Mouse (Mus musculus): ENCODE data around the gene Hs1bp3. TPM values are rescaled to one million over a fixed set of nuclear protein-coding genes. Genes with fewer than 3 reads are reported as not detected.
A peak's percentile ranks its signal among the peaks of the same experiment; 100 is the strongest.

Gene Hs1bp3
- polyA plus RNA-seq, 1 experiment from 2014 or later, result 11.3 TPM

DNA sequence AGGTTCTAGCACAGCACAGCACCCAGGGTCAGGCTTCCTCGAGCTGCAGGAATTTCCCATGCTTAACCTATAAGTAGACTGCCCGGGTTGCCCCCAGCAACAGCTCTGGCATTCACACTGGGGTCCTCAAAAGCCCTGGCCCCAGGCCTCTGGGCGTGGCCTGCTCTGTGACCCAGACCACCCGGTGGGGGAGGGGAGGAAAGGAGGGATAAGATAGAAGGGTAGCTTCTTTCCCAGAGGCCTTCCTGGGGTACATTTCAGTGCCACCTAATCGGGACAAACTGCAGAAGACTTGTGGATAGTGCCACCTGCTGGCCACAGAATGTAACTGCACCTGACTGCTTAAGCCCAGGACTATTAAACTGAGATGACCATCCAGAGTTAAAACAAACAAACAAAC, 6.8 kb upstream of the Hs1bp3 start:
- Histone ChIP-seq H3K27ac (replicated peaks) (no peak overlapping the region), H3K27me3 (peaks cover 68% of the 10 kb centered on the region)
- 2% methylated on average over 5 of the region's 5 CpGs for WGBS

DNA sequence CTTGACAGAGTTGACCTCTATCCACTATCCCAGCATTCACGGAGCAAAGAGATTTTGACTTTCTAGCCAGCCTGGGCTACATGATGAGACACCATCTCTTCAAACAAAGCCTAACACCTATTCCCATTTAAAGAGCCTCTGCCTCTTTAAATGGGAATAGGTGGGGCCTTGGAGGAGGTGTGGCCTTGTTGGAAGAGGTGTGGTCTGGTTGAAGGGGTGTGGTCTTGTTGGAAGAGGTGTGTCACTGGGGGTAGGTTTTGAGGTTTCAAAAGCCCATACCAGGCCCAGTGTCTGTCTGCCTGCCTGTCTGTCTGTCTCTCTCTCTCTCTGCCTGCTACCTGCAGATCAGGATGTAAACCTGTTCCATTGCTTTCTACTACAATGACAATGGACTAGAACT, 6.3 kb upstream of the Hs1bp3 start:
- H3K9ac ChIP-seq (replicated peaks), result no peak overlapping the region
- H3K4me2 ChIP-seq (replicated peaks), result no peak overlapping the region
- peaks cover 68% of the 10 kb centered on the region for H3K27me3 ChIP-seq
- no peaks in the 10 kb centered on the region for H3K36me3 ChIP-seq
- WGBS, result 67% methylated on average over 1 of the region's 1 CpGs
- no peak overlapping the region for H3K27ac ChIP-seq (replicated peaks)
- peaks cover 7% of the 10 kb centered on the region; the same call in 1 of the 2 replicates for H3K4me1 ChIP-seq
- H3K9me3 ChIP-seq, result no peaks in the 10 kb centered on the region
- H3K4me3 ChIP-seq, result no peak overlapping the region
- no peak for ATAC-seq (ENCODE audit: low FRiP score, low read depth)

More for the DNA sequence above, 6.8 kb upstream of the Hs1bp3 start:
- peak; percentile 65 for ATAC-seq (ENCODE audit: low FRiP score, low read depth)
- H3K4me2 ChIP-seq (replicated peaks), result peak overlapping the region; percentile 10; the same call in 1 of the 2 replicates
- H3K4me3 ChIP-seq, result no peak overlapping the region
- H3K9me3 ChIP-seq, result no peaks in the 10 kb centered on the region
- H3K36me3 ChIP-seq, result no peaks in the 10 kb centered on the region
- peaks cover 11% of the 10 kb centered on the region for H3K4me1 ChIP-seq
- no peak overlapping the region for H3K9ac ChIP-seq (replicated peaks)

- Histone ChIP-seq H3K27ac (replicated peaks) (no peak overlapping the region), H3K4me1 (peaks cover 4% of the 10 kb centered on the region; the same call in 1 of the 2 replicates), H3K36me3 (no peaks in the 10 kb centered on the region), H3K4me3 (no peak overlapping the region), H3K4me2 (replicated peaks) (no peak overlapping the region), H3K27me3 (peaks cover 45% of the 10 kb centered on the region), H3K9me3 (no peaks in the 10 kb centered on the region), H3K9ac (replicated peaks) (no peak overlapping the region)
- ATAC-seq (ENCODE audit: low FRiP score, low read depth), result no peak
- 39% methylated on average over 17 of the region's 17 CpGs for WGBS
Measured at GRCm38 (mm10) chr12:8310992-8311391, 2.2 kb upstream of the Hs1bp3 start.

GRCm38 (mm10) chr12:8312266-8312665, 966 bp upstream of the Hs1bp3 start:
- Histone ChIP-seq H3K36me3 (no peaks in the 10 kb centered on the region), H3K9ac (replicated peaks) (no peak overlapping the region), H3K4me2 (replicated peaks) (no peak overlapping the region), H3K4me3 (no peak overlapping the region), H3K27ac (replicated peaks) (no peak overlapping the region), H3K4me1 (0 out of 2 replicates have a peak, but pooled peaks cover 4% of the 10 kb centered on the region), H3K27me3 (peaks cover 41% of the 10 kb centered on the region), H3K9me3 (no peaks in the 10 kb centered on the region)
- 83% methylated on average over 4 of the region's 4 CpGs for WGBS
- no peak for ATAC-seq (ENCODE audit: low FRiP score, low read depth)

DNA sequence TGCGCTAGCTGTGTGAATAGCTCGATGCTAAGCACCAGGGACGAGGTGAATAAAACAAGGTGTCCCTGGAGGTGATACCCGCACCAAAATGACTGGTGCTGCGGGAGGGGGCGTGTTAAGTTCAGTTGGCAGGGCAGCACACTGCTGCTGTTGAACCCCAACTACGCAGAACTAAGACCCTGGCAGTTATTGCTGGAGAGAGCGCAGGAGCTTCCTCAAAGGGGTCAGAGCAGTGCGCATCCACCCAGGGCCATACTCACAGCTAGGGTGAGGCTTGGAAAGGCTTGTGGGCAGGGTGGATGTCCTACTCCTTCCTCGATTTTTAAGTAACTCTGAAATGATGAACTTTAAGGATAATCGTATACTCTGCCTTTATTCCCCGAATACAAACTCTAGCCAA, 541 bp downstream of the Hs1bp3 start:
- peak overlapping the region; percentile 59 for H3K9ac ChIP-seq (replicated peaks)
- peak; percentile 36 for ATAC-seq (ENCODE audit: low FRiP score, low read depth)
- peak overlapping the region; percentile 56 for H3K4me3 ChIP-seq
- H3K27ac ChIP-seq (replicated peaks), result no peak overlapping the region
- H3K36me3 ChIP-seq, result 0 out of 2 replicates have a peak, but pooled peaks cover 9% of the 10 kb centered on the region
- peaks cover 41% of the 10 kb centered on the region for H3K27me3 ChIP-seq
- 23% methylated on average over 12 of the region's 12 CpGs for whole genome bisulfite sequencing
- peak overlapping the region; percentile 66 for H3K4me2 ChIP-seq (replicated peaks)
- 0 out of 2 replicates have a peak, but pooled peaks cover 4% of the 10 kb centered on the region for H3K4me1 ChIP-seq
- H3K9me3 ChIP-seq, result no peaks in the 10 kb centered on the region

DNA sequence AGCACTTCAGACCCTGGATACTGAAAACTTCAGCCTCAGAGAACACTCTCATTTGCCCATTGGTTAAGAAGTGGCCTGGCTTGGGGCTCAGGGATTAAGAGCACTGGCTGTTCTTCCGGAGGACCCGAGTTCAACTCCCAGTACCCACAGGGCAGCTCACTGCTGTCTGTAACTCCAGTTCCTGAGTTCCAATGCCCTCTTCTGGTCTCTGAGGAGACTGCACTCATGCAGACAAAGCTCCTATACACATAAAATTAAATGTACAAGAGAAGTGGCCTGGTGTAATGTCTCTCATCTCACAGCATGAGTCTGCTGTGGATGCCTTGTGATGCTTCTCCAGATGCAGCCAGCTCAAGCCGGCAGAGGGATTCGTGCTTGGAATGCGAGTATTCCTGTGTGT, 3.3 kb downstream of the Hs1bp3 start:
- H3K4me1 ChIP-seq, result 0 out of 2 replicates have a peak, but pooled peaks cover 4% of the 10 kb centered on the region
- no peak overlapping the region for H3K4me2 ChIP-seq (replicated peaks)
- no peak overlapping the region for H3K4me3 ChIP-seq
- peaks cover 21% of the 10 kb centered on the region for H3K27me3 ChIP-seq
- H3K9ac ChIP-seq (replicated peaks), result no peak overlapping the region
- H3K36me3 ChIP-seq, result 0 out of 2 replicates have a peak, but pooled peaks cover 15% of the 10 kb centered on the region
- H3K27ac ChIP-seq (replicated peaks), result no peak overlapping the region
- H3K9me3 ChIP-seq, result no peaks in the 10 kb centered on the region
- no peak for ATAC-seq (ENCODE audit: low FRiP score, low read depth)
- WGBS, result 89% methylated on average over 5 of the region's 5 CpGs

- Histone ChIP-seq H3K27ac (replicated peaks) (no peak overlapping the region), H3K27me3 (no peaks in the 10 kb centered on the region), H3K4me1 (no peaks in the 10 kb centered on the region), H3K36me3 (peaks cover 24% of the 10 kb centered on the region; the same call in 1 of the 2 replicates), H3K9me3 (no peaks in the 10 kb centered on the region), H3K4me2 (replicated peaks) (no peak overlapping the region), H3K4me3 (no peak overlapping the region), H3K9ac (replicated peaks) (no peak overlapping the region)
- ATAC-seq (ENCODE audit: low FRiP score, low read depth), result peak; percentile 50
- WGBS, result 44% methylated on average over 5 of the region's 5 CpGs
Measured at GRCm38 (mm10) chr12:8320084-8320713, 7.0 kb downstream of the Hs1bp3 start.

DNA sequence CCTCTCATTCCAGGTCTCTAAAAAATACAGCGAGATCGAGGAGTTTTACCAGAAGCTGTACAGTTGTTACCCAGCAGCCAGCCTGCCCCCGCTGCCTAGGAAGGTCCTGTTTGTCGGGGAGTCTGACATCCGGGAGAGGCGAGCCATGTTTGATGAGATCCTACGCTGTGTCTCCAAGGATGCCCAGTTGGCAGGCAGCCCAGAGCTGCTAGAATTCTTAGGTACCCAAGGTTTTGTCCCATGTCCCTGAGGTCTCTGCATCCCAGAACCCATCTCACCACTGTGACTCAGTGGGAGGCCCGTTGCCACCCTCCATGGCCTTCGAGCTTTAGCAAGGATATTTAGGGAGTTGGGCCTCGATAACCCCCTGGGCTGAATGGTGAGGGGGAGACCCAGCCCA, 8.3 kb downstream of the Hs1bp3 start:
- Histone ChIP-seq H3K4me2 (replicated peaks) (no peak overlapping the region), H3K4me1 (no peaks in the 10 kb centered on the region), H3K36me3 (peaks cover 24% of the 10 kb centered on the region; the same call in 1 of the 2 replicates), H3K27ac (replicated peaks) (no peak overlapping the region), H3K9me3 (no peaks in the 10 kb centered on the region), H3K9ac (replicated peaks) (no peak overlapping the region), H3K4me3 (no peak overlapping the region), H3K27me3 (no peaks in the 10 kb centered on the region)
- no peak for ATAC-seq (ENCODE audit: low FRiP score, low read depth)
- 94% methylated on average over 10 of the region's 10 CpGs for WGBS

DNA sequence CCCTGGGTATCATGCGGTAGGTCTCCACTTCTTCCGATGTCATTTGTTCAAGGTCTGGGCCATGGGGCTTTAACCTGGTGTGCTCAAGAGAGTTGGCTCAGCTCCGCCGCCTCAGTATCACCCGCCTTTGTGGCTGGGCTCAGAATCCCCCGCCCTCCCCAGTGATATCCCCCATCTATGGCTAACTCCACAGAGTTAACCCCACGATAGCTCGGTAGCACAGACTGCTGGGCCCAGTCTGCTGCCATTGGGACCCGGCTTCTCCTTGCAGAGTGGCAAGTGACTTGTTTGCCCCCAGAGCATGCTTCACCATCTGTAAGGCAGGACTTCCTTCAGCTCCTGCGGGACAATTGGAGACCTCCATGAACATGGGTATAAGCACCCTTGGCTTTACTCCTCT, 10.9 kb downstream of the Hs1bp3 start:
- 85% methylated on average over 10 of the region's 10 CpGs for WGBS
- ATAC-seq (ENCODE audit: low FRiP score, low read depth), result no peak
- H3K4me2 ChIP-seq (replicated peaks), result no peak overlapping the region
- no peak overlapping the region for H3K4me3 ChIP-seq
- peaks cover 8% of the 10 kb centered on the region for H3K4me1 ChIP-seq
- H3K9me3 ChIP-seq, result no peaks in the 10 kb centered on the region
- peaks cover 18% of the 10 kb centered on the region; the same call in 1 of the 2 replicates for H3K36me3 ChIP-seq
- H3K27ac ChIP-seq (replicated peaks), result no peak overlapping the region
- H3K27me3 ChIP-seq, result no peaks in the 10 kb centered on the region
- no peak overlapping the region for H3K9ac ChIP-seq (replicated peaks)

DNA sequence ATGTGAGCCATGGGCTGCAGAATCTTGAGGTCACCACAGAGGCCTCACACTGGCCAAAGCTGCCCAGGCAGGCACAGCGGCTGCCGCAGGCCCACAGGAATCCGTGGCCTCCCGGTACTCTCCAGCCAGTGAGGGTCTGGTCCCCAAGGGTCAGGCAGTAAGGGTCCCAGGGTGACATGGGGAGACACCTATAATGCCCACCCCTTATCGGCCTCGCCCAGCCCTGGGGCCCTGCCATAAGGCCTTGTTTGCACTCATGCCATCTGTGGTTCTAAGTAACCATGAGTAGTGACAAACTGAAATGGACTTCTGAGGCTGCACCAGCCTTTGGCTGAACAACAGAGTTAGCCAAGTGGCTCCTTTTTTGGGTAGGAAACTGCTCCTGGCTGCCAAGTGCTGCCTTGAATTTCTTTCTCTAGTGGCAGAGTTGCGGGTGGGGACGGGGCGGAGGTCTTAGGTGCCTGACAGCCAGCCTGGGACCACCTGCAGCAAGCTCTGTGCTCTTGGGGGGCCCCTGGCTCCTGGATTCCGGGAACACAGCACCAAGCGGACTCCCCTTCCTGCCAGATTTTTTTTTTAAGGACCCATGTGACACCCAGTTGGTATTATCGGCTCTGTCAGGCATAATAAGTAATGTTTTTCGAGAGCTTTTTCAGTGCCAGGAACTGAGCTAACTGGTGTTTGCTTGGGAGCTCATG, 12.2 kb downstream of the Hs1bp3 start:
- peaks cover 24% of the 10 kb centered on the region; the same call in 1 of the 2 replicates for H3K36me3 ChIP-seq
- no peak overlapping the region for H3K9ac ChIP-seq (replicated peaks)
- H3K27ac ChIP-seq (replicated peaks), result no peak overlapping the region
- peaks cover 8% of the 10 kb centered on the region for H3K4me1 ChIP-seq
- ATAC-seq (ENCODE audit: low FRiP score, low read depth), result no peak
- no peaks in the 10 kb centered on the region for H3K27me3 ChIP-seq
- H3K4me2 ChIP-seq (replicated peaks), result no peak overlapping the region
- no peak overlapping the region for H3K4me3 ChIP-seq
- 96% methylated on average over 13 of the region's 13 CpGs for WGBS
- no peaks in the 10 kb centered on the region for H3K9me3 ChIP-seq

- Histone ChIP-seq H3K27me3 (no peaks in the 10 kb centered on the region), H3K4me1 (peaks cover 8% of the 10 kb centered on the region), H3K9me3 (no peaks in the 10 kb centered on the region), H3K4me3 (no peak overlapping the region), H3K9ac (replicated peaks) (no peak overlapping the region; the same call in 1 of the 2 replicates), H3K4me2 (replicated peaks) (no peak overlapping the region), H3K36me3 (peaks cover 19% of the 10 kb centered on the region; the same call in 1 of the 2 replicates), H3K27ac (replicated peaks) (no peak overlapping the region)
- no peak for ATAC-seq (ENCODE audit: low FRiP score, low read depth)
- 91% methylated on average over 17 of the region's 17 CpGs for WGBS
Measured at GRCm38 (mm10) chr12:8325943-8326522, 12.8 kb downstream of the Hs1bp3 start.
